Mouse (Mus musculus) stomach, postnatal 0 days (tissue): Measurements from ENCODE around the gene Cass4.

Source experiments
- CTCF ChIP-seq: IDR thresholded peaks from 2 replicates; pipeline ENCODE4 v1.5.1; 2016; ENCODE audit warnings: antibody characterized with exemption, low read depth, mild to moderate bottlenecking, moderate library complexity
- EP300 ChIP-seq: optimal IDR thresholded peaks from 2 replicates; pipeline ENCODE3; 2016; ENCODE audit warnings: antibody characterized with exemption

GRCm38 (mm10) chr2:172411091-172411490, 17.5 kb downstream of the Cass4 start:
- TF ChIP-seq CTCF (no peak), EP300 (no peak)
